Mouse (Mus musculus) spleen, adult 18-20 months (tissue): Measurements from ENCODE around the gene Fbxl8.

Experiments
- DNase-seq, 2 experiments: peaks; one replicate each; pipeline ENCODE4 v3.0.0; 2022; ENCODE audit warnings: mixed read lengths in 2 of 2

The Fbxl8 gene

GRCm38 (mm10) chr8:105285514-105285913 lies 21.1 kb downstream of the Fbxl8 start:
- DNase-seq = no peak

GRCm38 (mm10) chr8:105286907-105287306 lies 22.5 kb downstream of the Fbxl8 start:
- DNase-seq = no peak

- no peak for DNase-seq
Observed at GRCm38 (mm10) chr8:105288231-105288630, 23.8 kb downstream of the Fbxl8 start.

- peak; percentile 93 to 97 for DNase-seq
Observed at GRCm38 (mm10) chr8:105288958-105289732, 24.7 kb downstream of the Fbxl8 start.

- DNase-seq = peak in 1 of 2 experiments; percentile 29
Observed at GRCm38 (mm10) chr8:105289805-105290460, 25.5 kb downstream of the Fbxl8 start, which contains the start of gene 4931428F04Rik. Gene 4931428F04Rik, minus strand, starts transcription at chr8:105289864.

GRCm38 (mm10) chr8:105290554-105291314 lies 26.3 kb downstream of the Fbxl8 start:
- DNase-seq = peak; percentile 72 to 92

GRCm38 (mm10) chr8:105291364-105291763 lies 26.9 kb downstream of the Fbxl8 start:
- peak in 1 of 2 experiments; percentile 4 for DNase-seq

- peak in 1 of 2 experiments; percentile 4 for DNase-seq
Observed at GRCm38 (mm10) chr8:105291802-105292201, 27.4 kb downstream of the Fbxl8 start.

- no peak for DNase-seq
Observed at GRCm38 (mm10) chr8:105292471-105292870, 28.0 kb downstream of the Fbxl8 start.

- DNase-seq = peak in 1 of 2 experiments; percentile 5
Observed at GRCm38 (mm10) chr8:105293405-105293804, 29.0 kb downstream of the Fbxl8 start.

- no peak for DNase-seq
Observed at GRCm38 (mm10) chr8:105294776-105295175, 30.3 kb downstream of the Fbxl8 start.

GRCm38 (mm10) chr8:105295256-105295655 lies 30.8 kb downstream of the Fbxl8 start:
- DNase-seq = no peak

- DNase-seq = no peak
Observed at GRCm38 (mm10) chr8:105295895-105296573, 31.6 kb downstream of the Fbxl8 start, which contains the start of gene Exoc3l. Gene Exoc3l, minus strand, starts transcription at chr8:105296101.

- peak; percentile 82 to 86 for DNase-seq
Observed at GRCm38 (mm10) chr8:105297511-105298192, 33.2 kb downstream of the Fbxl8 start, which contains the start of gene E2f4. Gene E2f4, plus strand, starts transcription at chr8:105297663.

GRCm38 (mm10) chr8:105298351-105299252 lies 34.2 kb downstream of the Fbxl8 start:
- DNase-seq = no peak

- DNase-seq = no peak
Observed at GRCm38 (mm10) chr8:105299962-105300361, 35.5 kb downstream of the Fbxl8 start.

- no peak for DNase-seq
Observed at GRCm38 (mm10) chr8:105303396-105303795, 38.9 kb downstream of the Fbxl8 start.

GRCm38 (mm10) chr8:105303874-105304273 lies 39.4 kb downstream of the Fbxl8 start:
- DNase-seq = no peak

GRCm38 (mm10) chr8:105304325-105305210 lies 40.1 kb downstream of the Fbxl8 start:
- DNase-seq = no peak
